Mouse (Mus musculus) ES-CJ7 (cell line): ENCODE measurements at regions not wholly inside any gene's neighbourhood (a gene's known extent, or its start where the extent isn't known, plus 50 kb on each side); places are given as distances from the start of the nearest gene placed in this dataset.

Source experiments
- DNase-seq: peaks from one replicate; pipeline ENCODE4 v3.0.0; 2011; ENCODE audit warnings: low read depth, low spot score

- no peak for DNase-seq
These were observed 110.2 kb downstream of the Tmsb4x start for GRCm38 (mm10) chrX:167098914-167099313.

GRCm38 (mm10) chrX:167091841-167092240, 117.3 kb downstream of the Tmsb4x start:
- DNase-seq: peak; percentile 5

GRCm38 (mm10) chrX:167088930-167089329, 120.2 kb downstream of the Tmsb4x start:
- no peak for DNase-seq

DNA sequence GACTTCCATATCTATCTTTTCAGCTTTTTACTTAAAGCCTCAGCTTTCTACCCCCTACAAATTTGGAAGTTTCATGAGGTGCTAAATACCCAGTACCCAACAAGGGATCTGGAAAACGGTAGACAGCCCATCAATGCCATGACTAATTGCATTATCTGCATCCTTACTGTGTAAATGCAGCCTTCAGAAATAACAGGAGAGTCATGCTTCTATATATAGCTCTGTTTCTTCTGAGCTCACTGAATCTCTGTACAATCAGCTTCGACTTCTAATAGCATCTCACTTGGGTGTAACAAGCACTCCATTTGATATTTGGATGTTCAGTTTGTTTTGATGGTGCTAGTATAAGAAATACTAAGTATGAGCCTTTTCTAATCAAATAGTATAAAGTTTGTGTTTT, 120.7 kb downstream of the Tmsb4x start:
- no peak for DNase-seq

GRCm38 (mm10) chrX:167080821-167081220, 128.3 kb downstream of the Tmsb4x start:
- no peak for DNase-seq

- no peak for DNase-seq
These were observed 140.0 kb downstream of the Tmsb4x start for GRCm38 (mm10) chrX:167069075-167069474.

DNA sequence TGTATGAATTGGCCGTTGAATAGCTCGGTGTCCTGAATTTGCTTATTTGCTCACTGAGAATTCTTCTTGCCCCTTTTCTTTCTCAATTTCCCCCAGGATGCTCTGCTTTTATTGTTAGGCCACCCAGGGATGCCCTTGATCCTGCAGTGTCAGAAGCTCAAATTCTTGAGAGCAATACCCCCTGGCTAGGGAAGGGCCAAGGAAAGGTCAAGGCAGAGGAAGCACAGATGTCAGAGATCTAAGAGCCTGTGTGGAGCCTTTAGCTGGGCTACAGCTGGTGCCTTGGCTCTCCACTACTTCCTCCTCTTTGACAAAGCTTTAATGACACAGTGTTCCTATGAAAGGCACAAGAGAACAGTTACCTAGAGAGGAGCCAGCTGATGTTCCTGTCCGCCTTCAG, 141.2 kb downstream of the Tmsb4x start:
- peak; percentile 64 for DNase-seq

- peak; percentile 22 for DNase-seq
These were observed 145.2 kb downstream of the Tmsb4x start for GRCm38 (mm10) chrX:167063881-167064280.

DNA sequence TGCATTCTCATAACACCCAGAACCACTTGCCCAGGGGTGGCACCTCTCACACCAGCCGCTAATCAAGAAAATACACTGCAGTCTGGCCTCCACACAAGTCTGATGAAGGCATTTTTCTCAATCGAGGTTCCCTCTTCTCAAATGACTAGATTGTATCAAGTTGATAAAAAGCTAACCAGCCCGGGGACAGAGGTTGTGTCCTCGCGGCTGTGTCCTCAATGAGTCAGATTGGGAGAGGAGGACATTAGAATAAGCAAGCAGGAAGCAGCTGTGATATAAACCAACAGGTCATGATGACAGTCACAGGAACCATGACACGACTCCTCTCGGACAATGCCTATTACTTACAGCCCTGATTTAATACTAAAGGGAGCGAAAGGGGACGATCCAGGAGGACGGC, 156.7 kb downstream of the Tmsb4x start:
- no peak for DNase-seq

DNA sequence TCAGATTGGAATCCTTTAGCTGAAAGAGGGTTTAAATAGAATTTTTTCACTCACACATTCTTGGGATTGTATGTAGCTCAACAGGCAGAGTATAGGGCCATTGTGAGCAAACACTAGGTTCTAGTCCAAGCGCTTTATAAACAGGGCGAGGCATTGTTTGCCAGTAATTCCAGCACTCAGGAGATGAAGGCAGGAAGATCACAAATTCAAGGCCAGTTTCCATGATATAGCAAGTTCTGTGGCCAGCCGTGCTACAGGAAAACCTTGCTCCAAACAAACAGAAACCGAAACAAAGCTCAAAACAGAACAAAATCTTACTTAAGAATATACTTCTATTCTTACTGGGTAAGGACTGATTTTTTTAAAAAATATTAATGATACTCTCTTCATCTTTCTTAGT, 159.0 kb downstream of the Tmsb4x start:
- no peak for DNase-seq

- no peak for DNase-seq
These were observed 159.7 kb downstream of the Tmsb4x start for GRCm38 (mm10) chrX:167049191-167049968.

- DNase-seq: no peak
These were observed 171.1 kb downstream of the Tmsb4x start for GRCm38 (mm10) chrX:167037971-167038370.

DNA sequence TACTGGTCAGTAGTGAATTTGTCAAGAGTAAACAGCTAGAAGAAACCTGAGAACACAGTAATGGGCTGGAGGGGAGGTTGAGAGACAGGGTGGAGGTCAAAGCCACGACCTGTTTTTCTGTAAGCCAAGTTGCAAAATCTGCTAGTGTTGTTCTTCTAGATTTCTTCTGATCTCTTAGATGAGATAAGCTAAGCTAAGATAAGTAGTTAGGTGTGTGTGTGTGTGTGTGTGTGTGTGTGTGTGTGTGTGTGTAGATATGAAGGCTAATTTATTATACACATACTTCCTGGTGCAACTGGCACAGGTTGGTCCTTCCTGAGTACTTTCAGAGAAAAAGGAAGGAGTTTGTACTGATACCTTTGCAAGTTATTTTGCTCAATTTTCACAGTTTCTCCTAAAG, 172.8 kb downstream of the Tmsb4x start:
- no peak for DNase-seq

DNA sequence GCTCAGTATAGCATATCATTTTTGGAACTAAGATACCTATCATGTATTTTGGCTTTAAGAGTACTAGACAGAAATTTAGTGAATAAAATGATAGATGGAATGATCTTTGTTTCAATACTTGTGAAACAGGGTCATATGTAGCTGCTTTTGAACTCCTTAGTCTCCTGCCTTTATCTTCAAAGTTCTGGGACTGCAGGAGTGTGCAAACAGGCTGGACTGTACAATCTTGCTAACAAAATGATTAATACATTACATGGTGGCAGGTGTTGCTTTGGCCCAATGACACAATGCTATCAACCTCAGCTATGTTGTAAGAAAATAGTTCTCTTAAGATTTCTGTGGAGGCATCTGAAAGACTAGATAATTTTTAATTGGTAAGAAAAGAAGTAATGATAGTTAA, 173.5 kb downstream of the Tmsb4x start:
- no peak for DNase-seq

- no peak for DNase-seq
These were observed 176.0 kb downstream of the Tmsb4x start for GRCm38 (mm10) chrX:167033091-167033490.

DNA sequence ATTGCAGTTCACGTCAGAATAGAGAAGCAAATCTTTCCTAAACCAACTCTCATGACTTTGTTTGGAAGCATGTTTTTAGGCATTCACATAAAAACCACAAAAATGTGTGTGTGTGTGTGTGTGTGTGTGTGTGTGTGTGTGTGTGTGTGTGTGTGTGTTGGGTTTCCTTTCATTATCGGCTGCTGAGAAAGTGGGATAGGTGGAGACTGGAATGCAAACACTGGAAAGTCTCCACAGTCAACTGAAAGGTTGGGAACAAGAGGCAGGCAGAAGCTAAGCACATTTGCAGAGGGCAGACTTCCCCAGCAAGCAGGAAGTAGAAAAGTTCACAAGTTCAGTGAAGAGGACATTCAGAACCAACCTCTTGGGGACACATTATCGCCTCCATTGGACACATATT, 176.5 kb downstream of the Tmsb4x start:
- no peak for DNase-seq

GRCm38 (mm10) chrX:167031543-167031942, 177.6 kb downstream of the Tmsb4x start:
- no peak for DNase-seq

- no peak for DNase-seq
These were observed 193.5 kb downstream of the Tmsb4x start for GRCm38 (mm10) chrX:167015602-167016001.

- DNase-seq: no peak
These were observed 194.8 kb downstream of the Tmsb4x start for GRCm38 (mm10) chrX:167014322-167014721.

DNA sequence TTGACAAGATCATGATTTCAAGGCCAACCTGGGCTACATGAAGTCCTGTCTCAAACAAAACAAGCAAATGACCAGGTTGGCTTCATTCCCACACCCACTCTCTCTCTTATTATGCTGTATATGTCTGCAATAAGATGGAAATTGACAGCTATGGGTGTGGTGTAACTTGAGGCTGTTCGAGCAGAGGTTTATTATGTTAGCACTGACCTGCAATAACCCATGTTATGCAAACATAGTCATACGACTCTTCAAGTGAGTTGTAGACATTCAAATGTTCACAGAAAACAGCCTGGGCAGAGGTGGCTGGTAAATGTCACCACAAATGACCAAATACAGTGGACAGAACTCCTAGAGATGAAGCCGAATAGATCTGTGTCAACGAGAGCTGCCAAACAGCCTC, 196.2 kb downstream of the Tmsb4x start:
- no peak for DNase-seq

DNA sequence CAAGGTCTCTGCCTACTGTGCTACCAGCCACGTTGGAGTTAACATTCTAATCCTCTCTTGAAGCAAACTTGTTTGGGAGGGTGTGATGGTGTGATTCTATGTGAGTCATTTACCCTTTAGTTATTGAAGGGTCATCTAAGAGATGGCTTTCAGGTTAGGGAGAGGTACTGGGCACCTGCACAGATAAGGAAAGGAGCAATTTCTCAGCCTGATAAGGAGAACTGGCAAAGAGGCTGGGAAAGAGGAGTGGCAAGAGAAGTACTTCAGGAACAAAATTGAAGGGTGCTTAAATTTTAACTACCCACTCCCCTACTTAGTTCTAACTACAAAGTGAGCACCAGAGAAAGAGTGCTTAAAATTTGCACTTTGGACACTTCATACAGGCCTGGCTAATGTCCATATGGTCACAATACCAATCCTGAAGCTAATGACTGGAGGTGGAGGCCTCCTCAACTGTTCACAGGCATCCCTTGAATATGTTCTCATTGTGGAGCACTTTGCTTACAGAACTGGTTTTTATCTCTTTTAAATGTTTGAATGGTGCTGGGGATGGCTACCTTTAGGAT, 197.1 kb downstream of the Tmsb4x start:
- DNase-seq: no peak

GRCm38 (mm10) chrX:166995855-166996254, 213.3 kb downstream of the Tmsb4x start:
- DNase-seq: no peak

DNA sequence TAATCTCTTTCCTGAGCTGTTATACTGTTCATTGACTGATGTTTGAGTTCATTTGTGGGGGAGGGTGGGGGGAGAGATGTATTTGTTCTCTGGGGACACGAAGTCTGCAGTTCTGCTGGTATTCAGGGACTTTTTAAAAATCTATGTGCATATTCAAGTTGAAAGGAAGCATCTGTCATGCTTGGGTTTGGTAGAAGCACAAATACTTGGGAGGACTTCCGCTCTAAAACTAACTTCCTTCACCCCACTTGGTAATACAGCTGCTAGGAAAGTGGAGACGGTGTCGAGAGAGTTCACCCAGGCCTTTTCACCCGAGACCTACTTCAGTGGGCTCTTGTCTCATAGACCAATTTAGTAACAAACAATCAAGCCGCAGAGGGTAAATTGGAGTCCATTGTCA, 228.1 kb downstream of the Tmsb4x start:
- no peak for DNase-seq

DNA sequence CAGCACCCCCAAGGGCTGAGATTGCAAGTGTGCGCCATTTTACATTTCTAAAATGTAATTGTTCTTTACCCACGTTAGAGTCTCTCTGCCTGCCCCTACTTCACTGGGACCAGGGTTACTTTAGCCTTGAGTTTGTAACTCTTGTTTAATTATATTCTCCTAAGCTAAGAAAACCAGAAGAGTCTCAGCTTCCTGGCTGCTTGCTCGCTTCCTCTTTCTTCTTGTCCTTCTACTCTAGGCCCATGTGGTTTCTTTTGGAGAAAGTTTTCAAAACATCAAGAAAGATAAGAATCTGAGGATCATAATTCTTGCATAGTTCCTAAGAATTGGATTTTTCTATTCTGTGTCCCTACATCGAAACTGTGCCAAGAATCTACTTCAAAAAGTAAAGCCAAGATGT, 228.6 kb downstream of the Tmsb4x start:
- no peak for DNase-seq
